Mouse (Mus musculus): Measurements from ENCODE around the gene Id3.

The Id3 gene

GRCm38 (mm10) chr4:136147436-136148135 lies 4.3 kb downstream of the Id3 start:
- DNase-seq (ENCODE audit: low read depth): peak; percentile 90

- peak; percentile 59 for DNase-seq (ENCODE audit: low read depth)
Measured at GRCm38 (mm10) chr4:136148342-136149044, 5.2 kb downstream of the Id3 start.

GRCm38 (mm10) chr4:136149045-136149379 lies 5.7 kb downstream of the Id3 start:
- DNase-seq (ENCODE audit: low read depth): no peak

- DNase-seq (ENCODE audit: low read depth): peak; percentile 80
Measured at GRCm38 (mm10) chr4:136149734-136150133, 6.4 kb downstream of the Id3 start.

- no peak for DNase-seq (ENCODE audit: low read depth)
Measured at GRCm38 (mm10) chr4:136150596-136150995, 7.3 kb downstream of the Id3 start.

- DNase-seq (ENCODE audit: low read depth): no peak
Measured at GRCm38 (mm10) chr4:136152821-136153220, 9.5 kb downstream of the Id3 start.

GRCm38 (mm10) chr4:136154462-136154861 lies 11.2 kb downstream of the Id3 start:
- no peak for DNase-seq (ENCODE audit: low read depth)

- DNase-seq (ENCODE audit: low read depth): no peak
Measured at GRCm38 (mm10) chr4:136158498-136158897, 15.2 kb downstream of the Id3 start.

- DNase-seq (ENCODE audit: low read depth): peak; percentile 87
Measured at GRCm38 (mm10) chr4:136159802-136160397, 16.6 kb downstream of the Id3 start.

GRCm38 (mm10) chr4:136163448-136163847 lies 20.2 kb downstream of the Id3 start:
- peak; percentile 92 for DNase-seq (ENCODE audit: low read depth)

- no peak for DNase-seq (ENCODE audit: low read depth)
Measured at GRCm38 (mm10) chr4:136164981-136165380, 21.7 kb downstream of the Id3 start.

- DNase-seq (ENCODE audit: low read depth): peak; percentile 61
Measured at GRCm38 (mm10) chr4:136167701-136168100, 24.4 kb downstream of the Id3 start.

GRCm38 (mm10) chr4:136170401-136170800 lies 27.1 kb downstream of the Id3 start:
- no peak for DNase-seq (ENCODE audit: low read depth)

- no peak for DNase-seq (ENCODE audit: low read depth)
Measured at GRCm38 (mm10) chr4:136171455-136171854, 28.2 kb downstream of the Id3 start.

- peak; percentile 82 for DNase-seq (ENCODE audit: low read depth)
Measured at GRCm38 (mm10) chr4:136172011-136172541, 28.8 kb downstream of the Id3 start, which contains the start of gene E2f2. Gene E2f2 (plus strand): TSS chr4:136172394.

GRCm38 (mm10) chr4:136172542-136173209 lies 29.4 kb downstream of the Id3 start:
- peak; percentile 64 for DNase-seq (ENCODE audit: low read depth)

- no peak for DNase-seq (ENCODE audit: low read depth)
Measured at GRCm38 (mm10) chr4:136173210-136173715, 30.0 kb downstream of the Id3 start.

GRCm38 (mm10) chr4:136174216-136175193 lies 31.2 kb downstream of the Id3 start:
- DNase-seq (ENCODE audit: low read depth): peak; percentile 74

- DNase-seq (ENCODE audit: low read depth): no peak
Measured at GRCm38 (mm10) chr4:136176022-136176552, 32.8 kb downstream of the Id3 start.

- no peak for DNase-seq (ENCODE audit: low read depth)
Measured at GRCm38 (mm10) chr4:136177244-136177611, 33.9 kb downstream of the Id3 start.

Measured in NIH3T3 (cell line).